8 mouse cellular contexts compared by ENCODE assay signal in the genomic region with DNA sequence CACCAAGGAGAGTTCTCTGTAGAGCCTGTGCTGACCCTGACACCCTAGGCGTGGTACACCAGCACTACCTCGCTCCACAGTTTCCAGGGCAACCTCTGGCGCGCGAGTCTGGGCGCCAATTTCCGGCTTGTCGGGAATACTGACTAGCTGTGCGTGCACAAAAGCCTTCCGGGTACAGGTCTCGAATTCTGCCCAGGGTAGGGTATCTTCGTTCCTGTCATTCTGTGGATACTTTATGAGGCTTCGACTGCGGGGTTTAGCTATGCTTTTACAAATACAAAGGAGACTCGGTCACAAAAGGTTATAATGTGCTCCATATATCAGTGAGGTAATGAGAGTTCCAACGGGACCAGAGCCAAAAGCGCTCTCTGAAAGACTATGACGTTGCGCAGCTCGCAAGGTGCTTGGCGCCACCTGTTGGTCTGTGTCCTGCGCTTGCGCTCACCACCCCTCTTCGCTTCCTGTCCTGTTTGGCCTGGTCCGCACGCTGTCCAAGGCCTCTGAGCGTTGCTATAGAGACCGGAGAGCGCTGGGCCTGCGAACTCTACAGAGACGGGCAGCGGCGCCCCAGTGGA. TPM values are rescaled to one million over a fixed set of nuclear protein-coding genes. Genes with fewer than 3 reads are reported as not detected.
A peak's percentile ranks its signal among the peaks of the same experiment; 100 is the strongest.
DNase-seq lines count a peak whose midpoint lies in the region; ATAC-seq and TF ChIP-seq lines count a peak whose summit lies in the region.

A gene (minus strand): TSS at position 153 of the 575 bp plus-strand sequence.
A gene (plus strand): TSS at position 265 of the 575 bp plus-strand sequence.

- peak; percentile 88 for TF ChIP-seq CTCF in gastrocnemius, adult 2 months (IDR thresholded peaks at IDR 0.05)

- H3K27ac ChIP-seq in gastrocnemius, adult 2 months = peak within 1 kb of the TSS; percentile 87

- DNase-seq in ZHBTc4 (ENCODE audit: low read depth, low spot score) = peak; percentile 96
- peak; percentile 96 for DNase-seq in gastrocnemius, adult 2 months
- DNase-seq in hindlimb bud, embryonic 11.5 days (ENCODE audit: extremely low spot score, low read depth, low spot score) = peak; percentile 95
- peak; percentile 87 to 94 for DNase-seq in left cerebral cortex, adult 8-10 months (ENCODE audit: low spot score in 2 of 2)
- DNase-seq in right cerebral cortex, postnatal 10 days (ENCODE audit: low spot score in 2 of 2) = peak; percentile 96 to 97
- peak; percentile 87 for DNase-seq in urinary bladder, postnatal 25 days (ENCODE audit: low spot score)

- peaks cover 37% of the 10 kb centered on the region for H3K4me1 ChIP-seq in megakaryocyte, embryonic 14.5 days

- peak; percentile 93 for ATAC-seq in common myeloid progenitor, adult 5-6 weeks (replicated peaks; ENCODE audit: low read depth, poor library complexity, severe bottlenecking)

- intact Hi-C loops in gastrocnemius, adult 2 months (cut with DNase I) = loop anchor here (1.0 to 2.0 kb wide), 3 partner anchors 24 to 96 kb away; a partner anchor contains a TSS

- H3K9me3 ChIP-seq in megakaryocyte, embryonic 14.5 days = no peaks in the 10 kb centered on the region

- H3K36me3 ChIP-seq in megakaryocyte, embryonic 14.5 days (replicated peaks; ENCODE audit: low read length) = peaks cover 68% of the 10 kb centered on the region

- H3K27me3 ChIP-seq in megakaryocyte, embryonic 14.5 days (replicated peaks) = no peaks in the 10 kb centered on the region

- H3K4me3 ChIP-seq in gastrocnemius, adult 2 months = peak within 1 kb of the TSS; percentile 87
- peak within 1 kb of the TSS; percentile 93 for H3K4me3 ChIP-seq in megakaryocyte, embryonic 14.5 days (replicated peaks)

RNA-seq across cellular contexts. Expression of the first gene that starts in this region (rescaled TPM):
- 2.3 TPM in 1 of 2 replicates, not detected in the other for total RNA-seq in common myeloid progenitor, adult 5-6 weeks (2017)
- total RNA-seq in gastrocnemius, adult 2 months (2021) = 1 to 10 TPM; 1.9 to 2.0 TPM
- total RNA-seq in left cerebral cortex, adult 8-10 months (2022) = 10 to 100 TPM in 1 of 4 experiments, 1 to 10 TPM in 3; 7.9 to 12.0 (median 8.6) TPM
- polyA plus RNA-seq in megakaryocyte, embryonic 14.5 days (2012; ENCODE audit: insufficient read depth, low replicate concordance) = 18.9 and 24.5 TPM in 2 replicates

RNA-seq across cellular contexts. Expression of the second gene that starts in this region (rescaled TPM):
- 51.3 and 55.6 TPM in 2 replicates for total RNA-seq in common myeloid progenitor, adult 5-6 weeks (2017)
- total RNA-seq in gastrocnemius, adult 2 months (2021) = 1 to 10 TPM; 8.0 to 9.1 TPM
- 10 to 100 TPM; 23.0 to 30.6 (median 28.1) TPM for total RNA-seq in left cerebral cortex, adult 8-10 months (2022)
- polyA plus RNA-seq in megakaryocyte, embryonic 14.5 days (2012; ENCODE audit: insufficient read depth, low replicate concordance) = 17.0 TPM in 1 of 2 replicates, not detected in the other

Comparison
In these comparisons a context has a peak if more than half of its experiments do, and no peak if none do; other contexts are left out.
1. Peak in every context shown above with its lines: DNase-seq, ATAC-seq, H3K4me3 ChIP-seq and H3K27ac ChIP-seq.